Mouse (Mus musculus): ENCODE data around the gene Sec24b. TPM values are rescaled to one million over a fixed set of nuclear protein-coding genes. Genes with fewer than 3 reads are reported as not detected.

The Sec24b gene
- total and polyA plus RNA-seq, 3 experiments: 18.6 to 56.3 (median 54.4) TPM

- peaks cover 0 to 2% of the 10 kb centered on the region in 2 experiments; a peak in 2 of 4 replicates for H3K36me3 ChIP-seq (ENCODE audit: control insufficient read depth in 1 of 2, insufficient read depth in 2 of 2, low read length in 2 of 2)
- H3K4me1 ChIP-seq (ENCODE audit: control insufficient read depth in 1 of 2, insufficient read depth in 2 of 2, low read length in 2 of 2): no peaks in the 10 kb centered on the region
- H3K79me2 ChIP-seq (ENCODE audit: control insufficient read depth, insufficient read depth, low read length, poor library complexity): no peaks in the 10 kb centered on the region
- no peaks in the 10 kb centered on the region for H3K9me3 ChIP-seq (replicated peaks; ENCODE audit: insufficient read depth, low read length)
- TF ChIP-seq ZNF384 (IDR thresholded peaks at IDR 0.05; ENCODE audit: low read depth, low read length): no peak
- no peak for TF ChIP-seq KAT2A (conservative IDR thresholded peaks at IDR 0.05; ENCODE audit: low read depth, low read length)
- H3K27ac ChIP-seq (ENCODE audit: control insufficient read depth, low read depth, low read length): no peak overlapping the region
- no peak overlapping the region for H3K9ac ChIP-seq (ENCODE audit: control insufficient read depth, low read depth, low read length, poor library complexity, severe bottlenecking)
- H3K4me3 ChIP-seq (ENCODE audit: control insufficient read depth in 1 of 2, insufficient read depth in 1 of 2, low read depth in 2 of 2, low read length in 2 of 2): no peak overlapping the region
- no peak for DNase-seq (ENCODE audit: low read depth, low spot score)
- H3K27me3 ChIP-seq (ENCODE audit: control insufficient read depth in 1 of 2, insufficient read depth in 2 of 2, low read length in 2 of 2): no peaks in the 10 kb centered on the region
Observed at GRCm38 (mm10) chr3:129979510-129979909, 81.8 kb downstream of the Sec24b start.

- TF ChIP-seq SMC3 (IDR thresholded peaks at IDR 0.05; ENCODE audit: low read depth, low read length): no peak
- no peak for TF ChIP-seq RCOR1 (IDR thresholded peaks at IDR 0.05; ENCODE audit: low read depth, low read length)
- no peak for TF ChIP-seq CHD2 (IDR thresholded peaks at IDR 0.05; ENCODE audit: low read length)
- TF ChIP-seq ZNF384 (IDR thresholded peaks at IDR 0.05; ENCODE audit: low read depth, low read length): no peak
- no peak for TF ChIP-seq RAD21 (IDR thresholded peaks at IDR 0.05; ENCODE audit: low read depth, low read length)
- no peak for TF ChIP-seq SIN3A (IDR thresholded peaks at IDR 0.05; ENCODE audit: low read length)
- TF ChIP-seq NRF1 (IDR thresholded peaks at IDR 0.05; ENCODE audit: insufficient read depth, low read depth, low read length, poor library complexity, severe bottlenecking): no peak
- TF ChIP-seq USF1 (IDR thresholded peaks at IDR 0.05; ENCODE audit: low read depth, low read length): no peak
- TF ChIP-seq MYC (IDR thresholded peaks at IDR 0.05; ENCODE audit: low read depth, low read length): no peak
- no peak for TF ChIP-seq ETS1 (IDR thresholded peaks at IDR 0.05; ENCODE audit: low read depth, low read length)
- TF ChIP-seq TCF12 (IDR thresholded peaks at IDR 0.05; ENCODE audit: low read depth, low read length): no peak
- TF ChIP-seq E2F4 (IDR thresholded peaks at IDR 0.05; ENCODE audit: borderline replicate concordance, low read depth, low read length): no peak
- no peak for TF ChIP-seq UBTF (IDR thresholded peaks at IDR 0.05; ENCODE audit: borderline replicate concordance, insufficient read depth, low read depth, low read length)
- TF ChIP-seq BHLHE40 (IDR thresholded peaks at IDR 0.05; ENCODE audit: borderline replicate concordance, low read depth, low read length): no peak
- Histone ChIP-seq H3K79me2 (ENCODE audit: control insufficient read depth, insufficient read depth, low read length, poor library complexity) (no peaks in the 10 kb centered on the region), H3K4me3 (ENCODE audit: control insufficient read depth in 1 of 2, insufficient read depth in 1 of 2, low read depth in 2 of 2, low read length in 2 of 2) (no peak overlapping the region), H3K27ac (ENCODE audit: control insufficient read depth, low read depth, low read length) (no peak overlapping the region), H3K4me1 (ENCODE audit: control insufficient read depth in 1 of 2, insufficient read depth in 2 of 2, low read length in 2 of 2) (no peaks in the 10 kb centered on the region), H3K9me3 (replicated peaks; ENCODE audit: insufficient read depth, low read length) (no peaks in the 10 kb centered on the region), H3K9ac (ENCODE audit: control insufficient read depth, low read depth, low read length, poor library complexity, severe bottlenecking) (no peak overlapping the region), H3K27me3 (ENCODE audit: control insufficient read depth in 1 of 2, insufficient read depth in 2 of 2, low read length in 2 of 2) (no peaks in the 10 kb centered on the region), H3K36me3 (ENCODE audit: control insufficient read depth in 1 of 2, insufficient read depth in 2 of 2, low read length in 2 of 2) (peaks cover 0 to under 1% of the 10 kb centered on the region in 2 experiments; a peak in 2 of 4 replicates)
- no peak for DNase-seq (ENCODE audit: low read depth, low spot score)
Observed at GRCm38 (mm10) chr3:129978716-129979115, 82.6 kb downstream of the Sec24b start.

GRCm38 (mm10) chr3:129976317-129976716 lies 85.0 kb downstream of the Sec24b start:
- no peaks in the 10 kb centered on the region for H3K9me3 ChIP-seq (replicated peaks; ENCODE audit: insufficient read depth, low read length)
- H3K79me2 ChIP-seq (ENCODE audit: control insufficient read depth, insufficient read depth, low read length, poor library complexity): no peaks in the 10 kb centered on the region
- no peak for TF ChIP-seq MYB (IDR thresholded peaks at IDR 0.05; ENCODE audit: low read depth, low read length)
- TF ChIP-seq ZMIZ1 (IDR thresholded peaks at IDR 0.05; ENCODE audit: low read depth, low read length): no peak
- TF ChIP-seq TAL1 (IDR thresholded peaks at IDR 0.05; ENCODE audit: low read length): no peak
- TF ChIP-seq CTCF (IDR thresholded peaks at IDR 0.05 in 2 of 3, conservative IDR thresholded peaks at IDR 0.05 in 1 of 3; ENCODE audit: control insufficient read depth in 1 of 3, insufficient read depth in 1 of 3, low read depth in 2 of 3, low read length in 3 of 3, poor library complexity in 1 of 3, severe bottlenecking in 1 of 3): no peak
- TF ChIP-seq ETS1 (IDR thresholded peaks at IDR 0.05; ENCODE audit: low read depth, low read length): no peak
- TF ChIP-seq USF2 (IDR thresholded peaks at IDR 0.05; ENCODE audit: borderline replicate concordance in 1 of 2, insufficient read depth in 1 of 2, low read depth in 1 of 2, low read length in 2 of 2): no peak
- no peak for TF ChIP-seq ZKSCAN1 (IDR thresholded peaks at IDR 0.05; ENCODE audit: low read depth, low read length)
- no peak for TF ChIP-seq NELFE (IDR thresholded peaks at IDR 0.05; ENCODE audit: low read depth, low read length)
- TF ChIP-seq MAX (IDR thresholded peaks at IDR 0.05; ENCODE audit: low read length): no peak
- no peak for TF ChIP-seq SMC3 (IDR thresholded peaks at IDR 0.05; ENCODE audit: low read depth, low read length)
- no peak for TF ChIP-seq CHD2 (IDR thresholded peaks at IDR 0.05; ENCODE audit: low read length)
- TF ChIP-seq POLR2AphosphoS5 (IDR thresholded peaks at IDR 0.05; ENCODE audit: borderline replicate concordance, low read depth, low read length): no peak
- no peak for TF ChIP-seq MAFK (IDR thresholded peaks at IDR 0.05; ENCODE audit: borderline replicate concordance, low read depth, low read length)
- no peak for TF ChIP-seq E2F4 (IDR thresholded peaks at IDR 0.05; ENCODE audit: borderline replicate concordance, low read depth, low read length)
- no peak overlapping the region for H3K4me3 ChIP-seq (ENCODE audit: control insufficient read depth in 1 of 2, insufficient read depth in 1 of 2, low read depth in 2 of 2, low read length in 2 of 2)
- DNase-seq (ENCODE audit: low read depth, low spot score): no peak
- no peaks in the 10 kb centered on the region for H3K4me1 ChIP-seq (ENCODE audit: control insufficient read depth in 1 of 2, insufficient read depth in 2 of 2, low read length in 2 of 2)
- no peak overlapping the region for H3K27ac ChIP-seq (ENCODE audit: control insufficient read depth, low read depth, low read length)
- H3K36me3 ChIP-seq (ENCODE audit: control insufficient read depth in 1 of 2, insufficient read depth in 2 of 2, low read length in 2 of 2): no peaks in the 10 kb centered on the region
- no peaks in the 10 kb centered on the region for H3K27me3 ChIP-seq (ENCODE audit: control insufficient read depth in 1 of 2, insufficient read depth in 2 of 2, low read length in 2 of 2)
- H3K9ac ChIP-seq (ENCODE audit: control insufficient read depth, low read depth, low read length, poor library complexity, severe bottlenecking): no peak overlapping the region
